Mouse (Mus musculus) embryonic facial prominence, embryonic 15.5 days (tissue): ENCODE results near the gene Jam2. TPM values are rescaled to one million over a fixed set of nuclear protein-coding genes. Genes with fewer than 3 reads are reported as not detected.

ENCODE experiments used
- ATAC-seq: fragments of 200-750 bp; cut with Nextera tagmentation; 2 replicates; pipeline ENCODE4 v1.8.0; 2017; ENCODE audit warnings: low read depth, moderate TSS enrichment; ENCODE audit not compliant: insufficient number of reproducible peaks, low FRiP score, low TSS enrichment
- H3K27ac ChIP-seq: fragments of 300-500 bp; sonication (generic); replicated peaks from 2 replicates; pipeline ENCODE4 v1.5.1; 2015; ENCODE audit warnings: mild to moderate bottlenecking, inconsistent platforms
- H3K27me3 ChIP-seq: fragments of 300-500 bp; sonication (generic); 2 replicates; pipeline ENCODE4 v1.6.1; 2015; ENCODE audit warnings: inconsistent platforms
- H3K36me3 ChIP-seq: fragments of 300-500 bp; sonication (generic); 2 replicates; pipeline ENCODE4 v1.6.1; 2015; ENCODE audit warnings: mild to moderate bottlenecking, inconsistent platforms
- H3K4me1 ChIP-seq: fragments of 300-500 bp; sonication (generic); 2 replicates; pipeline ENCODE4 v1.6.1; 2015; ENCODE audit warnings: inconsistent platforms
- H3K4me2 ChIP-seq: fragments of 300-500 bp; sonication (generic); replicated peaks from 2 replicates; pipeline ENCODE4 v1.6.1; 2015; ENCODE audit warnings: mild to moderate bottlenecking, inconsistent platforms
- H3K4me3 ChIP-seq: fragments of 300-500 bp; sonication (generic); replicated peaks from 2 replicates; pipeline ENCODE4 v1.5.1; 2015; ENCODE audit warnings: mild to moderate bottlenecking, inconsistent platforms
- H3K9ac ChIP-seq: fragments of 300-500 bp; sonication (generic); 2 replicates; pipeline ENCODE4 v1.6.1; 2015; ENCODE audit warnings: inconsistent platforms
- H3K9me3 ChIP-seq: fragments of 300-500 bp; sonication (generic); replicated peaks from 2 replicates; pipeline ENCODE4 v1.6.1; 2016; ENCODE audit warnings: inconsistent platforms
- WGBS: fragments of 180-500 bp; shearing (Covaris S2); methylation state at CpG from one replicate; pipeline ENCODE4 v1.1.7; 2015; 5-methylcytosine and 5-hydroxymethylcytosine counted together
- polyA plus RNA-seq: library from polyadenylated mRNA; unstranded; fragments of >200 nt; fragmentation: Nextera tagmentation; extraction: Ambion mirVana; gene quantifications from 2 replicates; pipeline ENCODE4 v1.2.1, GENCODE M21; 2015

The Jam2 gene
- polyA plus RNA-seq, 1 experiment from 2014 or later: 12.6 TPM

DNA sequence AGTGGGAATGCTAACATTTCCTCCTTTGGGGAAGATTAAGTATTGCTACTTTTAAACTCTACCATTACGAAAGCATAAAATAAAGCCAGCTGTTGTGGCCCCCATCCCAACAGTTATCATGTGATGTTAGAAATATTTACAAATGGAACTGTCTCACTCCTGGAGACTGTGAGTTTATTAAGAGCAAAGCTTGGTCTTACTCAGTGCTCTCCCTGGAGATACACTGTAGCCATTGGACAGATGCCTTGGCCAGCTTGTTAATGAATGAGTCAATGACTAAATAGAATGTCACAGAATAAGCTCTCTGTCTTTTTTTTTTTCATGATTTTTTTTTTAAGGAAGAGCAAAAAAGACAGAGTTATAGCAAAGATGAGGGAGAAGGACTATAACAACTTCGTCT is 2.5 kb upstream of the Jam2 start:
- peaks cover 16% of the 10 kb centered on the region for H3K4me1 ChIP-seq
- H3K4me3 ChIP-seq: no peak overlapping the region
- 72% methylated on average over 2 of the region's 2 CpGs for WGBS
- H3K27me3 ChIP-seq: peaks cover 13% of the 10 kb centered on the region
- ATAC-seq: no peak
- no peaks in the 10 kb centered on the region for H3K9me3 ChIP-seq
- H3K27ac ChIP-seq: no peak overlapping the region
- no peak overlapping the region for H3K9ac ChIP-seq
- no peaks in the 10 kb centered on the region for H3K36me3 ChIP-seq
- H3K4me2 ChIP-seq: no peak overlapping the region

DNA sequence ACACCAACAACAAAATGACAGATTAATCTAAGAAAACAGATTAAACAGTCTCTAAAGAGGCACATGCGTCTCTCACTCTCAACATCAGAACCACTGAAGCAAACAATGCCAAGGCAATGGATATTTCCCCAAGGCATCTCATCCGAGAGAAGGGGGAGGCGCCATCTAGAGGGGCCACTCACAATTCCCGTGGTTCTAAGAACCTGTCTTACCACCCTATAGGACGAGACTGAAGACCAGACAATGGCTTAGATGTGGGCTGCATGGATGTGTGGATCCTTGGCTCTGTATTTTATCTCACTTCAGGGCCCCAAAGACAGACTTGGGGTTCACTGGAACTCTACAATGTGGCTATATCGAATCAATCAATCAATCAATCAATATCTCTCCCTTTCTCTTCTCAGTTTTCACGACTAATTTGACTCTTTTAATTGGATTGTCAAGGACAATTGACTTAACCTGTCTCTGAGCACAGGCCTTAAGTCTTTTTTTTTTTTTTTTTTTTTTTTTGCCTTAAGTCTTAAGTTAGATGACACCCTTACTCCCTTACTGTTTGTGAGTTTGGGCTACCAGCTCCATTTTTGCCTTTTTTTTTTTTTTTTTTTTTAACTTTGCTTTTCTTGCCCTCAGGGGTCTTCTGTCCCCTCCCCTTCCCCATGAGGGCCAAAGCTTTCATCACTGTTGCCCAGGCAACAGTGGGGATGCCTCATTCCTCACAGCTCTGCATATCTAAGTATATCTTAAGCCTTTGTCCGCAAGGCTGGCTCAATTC is 1.2 kb upstream of the Jam2 start:
- H3K27me3 ChIP-seq: peaks cover 14% of the 10 kb centered on the region
- H3K27ac ChIP-seq: no peak overlapping the region
- WGBS: 21% methylated on average over 8 of the region's 8 CpGs
- no peaks in the 10 kb centered on the region for H3K36me3 ChIP-seq
- H3K9ac ChIP-seq: no peak overlapping the region
- no peak for ATAC-seq
- H3K4me1 ChIP-seq: peaks cover 16% of the 10 kb centered on the region
- peak overlapping the region; percentile 63; the same call in 1 of the 2 replicates for H3K4me3 ChIP-seq
- no peaks in the 10 kb centered on the region for H3K9me3 ChIP-seq
- H3K4me2 ChIP-seq: peak overlapping the region; percentile 97

DNA sequence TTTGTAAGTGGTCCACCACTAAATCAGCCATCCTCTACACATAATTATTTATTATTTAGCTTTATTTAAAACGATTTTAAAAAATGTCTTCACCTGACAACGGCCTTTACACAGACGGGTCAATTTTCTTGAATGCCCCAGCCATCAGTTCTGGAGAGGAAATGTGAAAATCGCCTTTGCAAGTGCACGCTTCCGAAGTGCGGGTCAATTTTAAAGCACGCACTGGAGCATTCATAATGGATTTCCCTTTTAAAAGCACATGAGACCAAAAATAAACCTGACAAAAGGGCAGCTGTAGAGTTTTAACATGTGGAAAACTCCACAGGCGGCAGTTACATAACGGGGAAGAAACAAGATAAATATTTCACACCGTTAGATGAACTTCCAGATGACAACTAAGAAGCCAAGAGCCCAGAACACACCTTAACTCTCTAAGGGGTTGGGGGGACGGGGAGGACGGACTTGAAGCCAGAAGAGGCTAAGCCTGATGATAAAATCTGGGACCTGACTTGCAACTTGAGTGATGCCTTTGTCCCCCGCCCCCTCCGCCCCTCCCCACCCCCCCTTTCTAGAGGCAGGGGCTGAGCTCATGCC is 558 bp upstream of the Jam2 start:
- Histone ChIP-seq H3K36me3 (no peaks in the 10 kb centered on the region), H3K4me1 (peaks cover 16% of the 10 kb centered on the region), H3K27ac (no peak overlapping the region), H3K27me3 (peaks cover 14% of the 10 kb centered on the region), H3K4me2 (peak overlapping the region; percentile 97), H3K9ac (no peak overlapping the region), H3K9me3 (no peaks in the 10 kb centered on the region), H3K4me3 (peak overlapping the region; percentile 63)
- ATAC-seq: no peak
- 1% methylated on average over 15 of the region's 15 CpGs for WGBS

DNA sequence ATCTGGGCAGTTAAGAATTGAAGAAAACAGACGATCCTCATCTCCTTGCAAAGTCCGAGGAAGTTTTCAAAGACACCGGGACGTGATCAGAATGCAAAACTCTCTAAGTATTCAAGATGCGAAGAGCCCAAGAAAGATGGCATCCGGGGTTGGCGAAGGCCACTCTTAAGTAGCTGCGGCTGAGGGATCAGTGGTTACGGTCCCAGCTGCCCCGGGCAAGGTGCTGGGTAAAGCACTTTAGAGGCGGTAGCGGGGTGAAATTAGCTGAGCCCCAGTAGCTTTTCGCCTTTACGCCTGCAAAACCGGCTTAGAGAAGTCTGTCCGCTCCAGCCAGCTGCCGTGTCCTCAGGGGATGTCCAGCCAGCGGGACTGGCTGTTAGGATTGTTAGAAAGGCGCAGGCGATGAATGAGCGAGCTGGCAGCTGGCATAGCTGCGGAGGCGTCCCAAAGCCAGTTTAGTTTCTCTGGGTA is 873 bp downstream of the Jam2 start:
- no peak for ATAC-seq
- peak overlapping the region; percentile 44; the same call in 1 of the 2 replicates for H3K27ac ChIP-seq
- peak overlapping the region; percentile 63 for H3K4me3 ChIP-seq
- H3K9ac ChIP-seq: peak overlapping the region; percentile 37
- WGBS: 1% methylated on average over 23 of the region's 23 CpGs
- H3K27me3 ChIP-seq: peaks cover 14% of the 10 kb centered on the region
- H3K4me2 ChIP-seq: peak overlapping the region; percentile 97
- no peaks in the 10 kb centered on the region for H3K36me3 ChIP-seq
- H3K9me3 ChIP-seq: no peaks in the 10 kb centered on the region
- peaks cover 16% of the 10 kb centered on the region for H3K4me1 ChIP-seq

DNA sequence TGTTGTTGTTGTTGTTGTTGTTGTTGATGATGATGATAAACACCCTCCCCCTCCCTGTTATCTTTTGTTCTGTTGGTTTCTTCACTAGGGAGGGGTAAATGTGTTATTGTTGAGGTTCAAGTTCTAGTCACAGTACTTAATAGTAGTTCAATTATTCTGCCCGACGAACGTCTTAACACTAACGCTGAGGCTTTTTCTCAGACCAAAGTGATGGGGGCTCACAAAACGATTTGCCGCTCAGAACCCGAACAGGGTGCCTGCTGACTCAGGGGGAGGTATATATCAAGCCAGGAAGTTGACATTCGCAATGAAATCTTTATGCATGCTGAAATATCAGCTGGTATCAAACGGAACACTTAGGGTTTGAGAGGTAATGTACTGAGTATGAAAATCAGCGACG is 1.4 kb downstream of the Jam2 start:
- Histone ChIP-seq H3K27ac (no peak overlapping the region), H3K36me3 (no peaks in the 10 kb centered on the region), H3K4me2 (peak overlapping the region; percentile 97), H3K9me3 (no peaks in the 10 kb centered on the region), H3K9ac (no peak overlapping the region), H3K4me3 (peak overlapping the region; percentile 63), H3K27me3 (peaks cover 14% of the 10 kb centered on the region), H3K4me1 (peaks cover 16% of the 10 kb centered on the region)
- ATAC-seq: no peak
- 35% methylated on average over 11 of the region's 11 CpGs for WGBS

DNA sequence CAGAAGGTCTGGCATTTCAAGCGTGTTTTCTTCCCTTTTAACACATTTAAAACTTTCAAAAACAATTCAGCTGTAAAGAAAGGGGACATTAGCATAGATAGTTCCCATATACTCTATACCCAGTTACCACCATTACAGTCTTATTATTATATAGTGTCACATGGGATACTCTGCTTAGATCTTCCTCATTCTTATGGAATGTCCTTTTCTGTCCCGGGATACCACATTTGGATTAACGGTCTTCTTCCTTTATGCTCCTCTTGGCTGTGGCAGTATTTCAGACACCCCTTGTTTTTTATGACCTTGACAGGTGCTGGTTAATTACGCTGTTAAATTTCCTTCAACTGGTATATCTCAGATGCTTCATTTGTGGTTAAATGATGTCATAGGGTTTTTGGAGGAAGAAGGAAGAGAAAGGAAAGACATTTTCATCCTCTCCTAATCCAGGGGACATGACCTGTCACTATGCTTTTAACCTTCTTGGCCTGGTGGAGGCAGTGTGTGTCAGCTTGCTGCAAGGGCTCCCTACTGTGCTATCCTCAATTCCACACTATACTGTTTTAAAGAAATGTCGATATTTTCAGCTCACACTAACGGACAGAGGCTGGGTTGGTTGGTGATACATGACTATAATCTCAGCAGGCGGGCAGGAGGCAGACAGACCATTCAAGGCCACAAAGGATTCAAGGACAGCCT is 2.3 kb downstream of the Jam2 start:
- Histone ChIP-seq H3K4me1 (peaks cover 16% of the 10 kb centered on the region), H3K4me3 (no peak overlapping the region), H3K27ac (no peak overlapping the region), H3K9ac (no peak overlapping the region), H3K27me3 (peaks cover 14% of the 10 kb centered on the region), H3K9me3 (no peaks in the 10 kb centered on the region), H3K4me2 (no peak overlapping the region), H3K36me3 (no peaks in the 10 kb centered on the region)
- no peak for ATAC-seq
- 58% methylated on average over 7 of the region's 7 CpGs for WGBS

DNA sequence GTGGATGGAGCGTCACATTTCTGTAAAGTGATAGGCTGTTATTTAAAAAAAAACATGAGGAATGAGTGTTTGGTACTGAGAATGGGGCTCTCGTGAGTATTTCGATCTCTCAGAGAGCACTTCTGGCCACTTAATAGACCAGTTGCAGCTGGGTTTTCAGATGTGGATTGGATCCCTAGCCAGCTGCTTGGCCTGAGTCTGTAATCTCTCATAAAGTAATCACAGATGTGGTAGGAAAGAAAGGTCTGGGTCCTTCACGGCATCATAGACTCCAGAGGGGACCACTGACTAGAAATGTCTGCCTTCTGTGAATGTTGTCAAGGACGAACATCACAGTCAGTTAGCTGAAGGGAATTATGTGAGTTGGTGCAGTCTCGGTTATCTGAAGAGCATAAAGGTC is 4.5 kb downstream of the Jam2 start:
- Histone ChIP-seq H3K9ac (no peak overlapping the region), H3K36me3 (no peaks in the 10 kb centered on the region), H3K4me1 (peaks cover 11% of the 10 kb centered on the region), H3K9me3 (no peaks in the 10 kb centered on the region), H3K4me3 (no peak overlapping the region), H3K4me2 (no peak overlapping the region), H3K27ac (no peak overlapping the region), H3K27me3 (peaks cover 14% of the 10 kb centered on the region)
- 65% methylated on average over 6 of the region's 6 CpGs for WGBS
- no peak for ATAC-seq

DNA sequence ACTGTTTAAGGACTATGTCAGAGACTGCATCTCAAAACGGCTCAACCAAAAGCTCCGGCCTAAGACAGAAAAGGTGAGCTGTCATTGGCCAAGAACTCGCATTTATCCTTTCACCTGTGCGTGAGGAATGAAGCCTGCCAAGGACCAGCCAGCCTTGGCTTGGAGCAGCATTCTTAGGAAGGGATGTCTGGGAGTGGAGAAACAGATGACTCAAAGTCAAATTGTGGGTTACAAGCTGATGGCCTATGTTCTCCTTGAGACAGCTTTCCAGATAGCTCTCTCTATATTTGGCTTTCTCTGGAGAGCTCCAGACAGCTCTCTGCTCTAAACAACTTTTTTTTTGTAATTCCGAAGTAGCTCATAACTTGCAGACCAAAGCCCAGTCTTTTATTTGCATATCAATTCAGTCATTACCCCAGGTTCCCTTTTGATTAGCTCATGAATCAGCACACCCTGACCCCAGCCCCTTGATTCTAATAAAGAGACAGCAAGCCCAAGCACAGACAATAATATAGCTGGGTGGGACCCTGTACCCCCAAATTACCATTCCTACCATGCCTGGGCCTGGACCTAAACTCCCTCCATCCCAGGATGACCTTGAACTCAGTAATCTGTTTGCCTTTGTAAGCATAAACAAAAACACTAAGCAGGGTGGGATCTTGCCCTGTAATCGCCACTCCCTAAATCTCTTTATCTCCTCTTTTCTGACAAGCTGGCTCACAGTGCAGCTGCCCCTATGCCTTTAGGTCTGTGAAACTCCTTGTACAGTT is 5.1 kb downstream of the Jam2 start:
- Histone ChIP-seq H3K9me3 (no peaks in the 10 kb centered on the region), H3K27ac (no peak overlapping the region), H3K4me1 (peaks cover 8% of the 10 kb centered on the region; the same call in 1 of the 2 replicates), H3K36me3 (no peaks in the 10 kb centered on the region), H3K9ac (no peak overlapping the region), H3K4me2 (no peak overlapping the region), H3K4me3 (no peak overlapping the region), H3K27me3 (peaks cover 14% of the 10 kb centered on the region)
- 85% methylated on average over 6 of the region's 6 CpGs for WGBS
- ATAC-seq: no peak

DNA sequence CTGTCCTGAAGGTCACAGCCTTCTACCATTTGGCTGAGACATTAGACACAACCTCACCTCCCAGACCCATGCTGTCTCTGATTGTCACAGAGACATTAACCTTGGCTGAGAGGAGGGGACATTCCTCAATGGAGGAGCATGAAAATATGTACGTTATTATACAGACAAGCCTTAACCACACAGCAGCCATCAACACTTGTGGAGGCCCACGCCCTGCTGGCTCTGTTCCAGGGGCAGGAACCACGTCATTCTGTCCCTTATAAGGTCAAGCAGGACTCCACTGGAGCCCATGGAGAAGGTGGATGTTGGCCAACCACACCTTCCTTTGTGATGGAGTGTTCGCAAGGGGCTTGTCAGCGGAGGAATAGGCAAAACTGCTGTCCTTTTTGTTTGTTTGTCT is 5.8 kb downstream of the Jam2 start:
- no peaks in the 10 kb centered on the region for H3K36me3 ChIP-seq
- no peak for ATAC-seq
- no peaks in the 10 kb centered on the region for H3K9me3 ChIP-seq
- WGBS: 75% methylated on average over 5 of the region's 5 CpGs
- H3K4me3 ChIP-seq: no peak overlapping the region
- H3K27me3 ChIP-seq: peaks cover 9% of the 10 kb centered on the region
- peaks cover 4% of the 10 kb centered on the region; the same call in 1 of the 2 replicates for H3K4me1 ChIP-seq
- no peak overlapping the region for H3K27ac ChIP-seq
- no peak overlapping the region for H3K4me2 ChIP-seq
- no peak overlapping the region for H3K9ac ChIP-seq

DNA sequence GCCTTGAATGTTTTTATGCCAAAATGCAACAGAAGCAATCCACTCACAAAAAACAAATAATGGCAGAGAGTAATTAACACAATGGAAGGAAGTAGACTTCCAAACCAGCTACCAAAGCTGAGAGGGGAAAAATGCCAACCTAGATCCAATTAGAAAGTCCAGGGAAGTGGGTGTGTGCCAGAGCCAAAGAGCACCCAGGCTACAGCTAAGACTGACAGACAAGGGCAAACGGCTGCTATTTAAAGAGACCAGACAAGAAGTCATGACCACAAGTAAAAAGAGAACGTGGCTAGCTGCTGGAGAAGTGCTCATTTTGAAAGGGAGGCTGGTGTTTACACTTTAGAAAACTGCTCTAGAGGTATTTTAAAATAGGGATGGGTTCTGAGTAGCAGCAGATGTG is 9.4 kb downstream of the Jam2 start:
- Histone ChIP-seq H3K27me3 (no peaks in the 10 kb centered on the region), H3K9ac (no peak overlapping the region), H3K27ac (no peak overlapping the region), H3K9me3 (no peaks in the 10 kb centered on the region), H3K4me3 (no peak overlapping the region), H3K4me1 (no peaks in the 10 kb centered on the region), H3K36me3 (no peaks in the 10 kb centered on the region), H3K4me2 (no peak overlapping the region)
- peak; percentile 39; the same call in 1 of the 2 replicates for ATAC-seq
- WGBS: 45% methylated on average over 2 of the region's 2 CpGs

DNA sequence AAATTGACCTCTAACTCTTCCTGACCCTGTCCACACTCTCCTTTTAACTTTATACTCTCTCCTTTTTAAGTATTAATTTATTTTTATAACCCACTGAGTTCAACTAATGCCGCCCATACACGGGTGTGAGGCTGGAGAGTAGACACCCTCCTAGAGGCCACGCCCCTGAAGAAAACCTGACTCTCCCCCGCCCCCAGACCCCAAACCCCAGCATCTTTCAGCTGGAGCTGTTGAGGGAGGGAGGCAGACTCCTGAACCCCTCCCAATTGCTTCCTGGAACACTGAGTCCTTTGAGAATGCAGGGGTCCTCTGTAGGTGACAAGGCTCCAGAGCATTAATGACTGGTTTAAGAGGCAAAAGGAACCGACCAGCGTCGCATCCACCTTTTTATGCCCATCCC is 11.0 kb downstream of the Jam2 start:
- H3K9ac ChIP-seq: no peak overlapping the region
- H3K4me1 ChIP-seq: no peaks in the 10 kb centered on the region
- no peaks in the 10 kb centered on the region for H3K27me3 ChIP-seq
- H3K4me3 ChIP-seq: no peak overlapping the region
- H3K9me3 ChIP-seq: no peaks in the 10 kb centered on the region
- H3K36me3 ChIP-seq: no peaks in the 10 kb centered on the region
- ATAC-seq: no peak
- 26% methylated on average over 7 of the region's 7 CpGs for WGBS
- H3K4me2 ChIP-seq: no peak overlapping the region
- no peak overlapping the region for H3K27ac ChIP-seq
